Mouse (Mus musculus) thymus, adult 2 months (tissue): ENCODE measurements at regions not wholly inside any gene's neighbourhood (a gene's known extent, or its start where the extent isn't known, plus 50 kb on each side); places are given as distances from the start of the nearest gene placed in this dataset.
"Not testable (repeated sequence)": the region's sequence is repeated elsewhere in the genome, so short reads cannot be mapped to it uniquely, and the experiment has no call there.

Experiments
- DNase-seq: peaks from one replicate; pipeline ENCODE4 v3.0.0; 2021
- H3K27ac ChIP-seq: fragments of 200-500 bp; 2 replicates; pipeline ENCODE4 v1.5.1; 2012; ENCODE audit warnings: low read length, control low read depth; ENCODE audit not compliant: control insufficient read depth, insufficient read depth
- H3K27me3 ChIP-seq: fragments of 200-500 bp; 2 replicates; pipeline ENCODE4 v1.6.1; 2012; ENCODE audit warnings: mild to moderate bottlenecking, low read length, moderate library complexity, mixed read lengths; ENCODE audit not compliant: control insufficient read depth, insufficient read depth
- H3K36me3 ChIP-seq: fragments of 200-500 bp; 2 replicates; pipeline ENCODE4 v1.6.1; 2012; ENCODE audit warnings: mild to moderate bottlenecking, low read length, moderate library complexity; ENCODE audit not compliant: control insufficient read depth, insufficient read depth
- H3K4me1 ChIP-seq: fragments of 200-500 bp; replicated peaks from 2 replicates; pipeline ENCODE4 v1.6.1; 2012; ENCODE audit warnings: low read length; ENCODE audit not compliant: control insufficient read depth, insufficient read depth
- H3K4me3 ChIP-seq: fragments of 200-500 bp; 2 replicates; pipeline ENCODE4 v1.5.1; 2012; ENCODE audit warnings: mild to moderate bottlenecking, low read length, control low read depth, moderate library complexity; ENCODE audit not compliant: control insufficient read depth, insufficient read depth
- CTCF ChIP-seq: fragments of 200-500 bp; IDR thresholded peaks from 2 replicates; pipeline ENCODE4 v1.5.1; 2012; ENCODE audit warnings: mild to moderate bottlenecking, control low read depth, low read length, moderate library complexity, borderline replicate concordance; ENCODE audit not compliant: control insufficient read depth, poor library complexity, insufficient read depth; ENCODE audit errors: extremely low read depth
- POLR2A ChIP-seq: fragments of 200-500 bp; IDR thresholded peaks from 2 replicates; pipeline ENCODE4 v1.6.1; 2012; ENCODE audit warnings: mild to moderate bottlenecking, low read length, control low read depth, moderate library complexity; ENCODE audit not compliant: control insufficient read depth, poor library complexity, insufficient read depth; ENCODE audit errors: extremely low read depth
- WGBS: fragments of 180-500 bp; shearing (Covaris S2); methylation state at CpG from one replicate; pipeline ENCODE4 v1.1.7; 2018; 5-methylcytosine and 5-hydroxymethylcytosine counted together

GRCm38 (mm10) chr6:37643176-37643575 is 113.2 kb downstream of the Akr1d1 start:
- Histone ChIP-seq H3K27ac (no peak overlapping the region), H3K4me1 (no peaks in the 10 kb centered on the region), H3K27me3 (no peaks in the 10 kb centered on the region), H3K36me3 (no peaks in the 10 kb centered on the region), H3K4me3 (no peak overlapping the region)
- TF ChIP-seq POLR2A (no peak), CTCF (no peak)
- no peak for DNase-seq
- 80% methylated on average over 4 of the region's 4 CpGs for WGBS

- DNase-seq = no peak
- H3K4me3 ChIP-seq = no peak overlapping the region
- TF ChIP-seq CTCF = no peak
- TF ChIP-seq POLR2A = no peak
- H3K27me3 ChIP-seq = no peaks in the 10 kb centered on the region
- H3K4me1 ChIP-seq = no peaks in the 10 kb centered on the region
- WGBS = 96% methylated on average over 2 of the region's 2 CpGs
- no peaks in the 10 kb centered on the region for H3K36me3 ChIP-seq
- no peak overlapping the region for H3K27ac ChIP-seq
Observed at GRCm38 (mm10) chr6:37643718-37644117, 113.7 kb downstream of the Akr1d1 start.

- WGBS = 95% methylated on average over 14 of the region's 14 CpGs
Observed at GRCm38 (mm10) chr6:37645551-37645950, 115.6 kb downstream of the Akr1d1 start.

GRCm38 (mm10) chr6:37657300-37657699 is 127.3 kb downstream of the Akr1d1 start:
- not testable (repeated sequence) for H3K4me3 ChIP-seq, DNase-seq, H3K27me3 ChIP-seq, H3K4me1 ChIP-seq, H3K36me3 ChIP-seq, H3K27ac ChIP-seq
- 96% methylated on average over 3 of the region's 3 CpGs for WGBS

More at GRCm38 (mm10) chr6:37645551-37645950, 115.6 kb downstream of the Akr1d1 start:
- Histone ChIP-seq H3K27me3 (no peaks in the 10 kb centered on the region), H3K27ac (no peak overlapping the region), H3K4me1 (no peaks in the 10 kb centered on the region), H3K36me3 (no peaks in the 10 kb centered on the region), H3K4me3 (no peak overlapping the region)
- no peak for DNase-seq
- no peak for TF ChIP-seq CTCF
- no peak for TF ChIP-seq POLR2A

- H3K36me3 ChIP-seq = no peaks in the 10 kb centered on the region
- WGBS = 70% methylated on average over 6 of the region's 6 CpGs
- no peak for DNase-seq
- 0 out of 2 replicates have a peak, but pooled peaks cover 2% of the 10 kb centered on the region for H3K4me1 ChIP-seq
- TF ChIP-seq CTCF (no peak), POLR2A (no peak)
- H3K27ac ChIP-seq = peak overlapping the region; percentile 39; the same call in 1 of the 2 replicates
- no peak overlapping the region for H3K4me3 ChIP-seq
- H3K27me3 ChIP-seq = no peaks in the 10 kb centered on the region
Observed at GRCm38 (mm10) chr6:37658021-37658650, 128.2 kb downstream of the Akr1d1 start.

- WGBS = 93% methylated on average over 2 of the region's 2 CpGs
- no peak overlapping the region for H3K27ac ChIP-seq
- TF ChIP-seq POLR2A = no peak
- no peak for TF ChIP-seq CTCF
Observed at GRCm38 (mm10) chr6:37662747-37663146, 132.8 kb downstream of the Akr1d1 start.

GRCm38 (mm10) chr6:37665576-37665975 is 135.6 kb downstream of the Akr1d1 start:
- no peaks in the 10 kb centered on the region for H3K27me3 ChIP-seq
- H3K4me3 ChIP-seq = no peak overlapping the region
- H3K27ac ChIP-seq = no peak overlapping the region
- no peaks in the 10 kb centered on the region for H3K36me3 ChIP-seq
- H3K4me1 ChIP-seq = 0 out of 2 replicates have a peak, but pooled peaks cover 2% of the 10 kb centered on the region
- TF ChIP-seq CTCF = no peak
- TF ChIP-seq POLR2A = no peak
- WGBS = 71% methylated on average over 5 of the region's 5 CpGs
- DNase-seq = no peak

More at GRCm38 (mm10) chr6:37662747-37663146, 132.8 kb downstream of the Akr1d1 start:
- Histone ChIP-seq H3K27me3 (no peaks in the 10 kb centered on the region), H3K4me3 (no peak overlapping the region), H3K36me3 (no peaks in the 10 kb centered on the region), H3K4me1 (0 out of 2 replicates have a peak, but pooled peaks cover 4% of the 10 kb centered on the region)
- DNase-seq = no peak
